Mouse (Mus musculus): ENCODE results near the gene Sertm1.

Sertm1 gene

DNA sequence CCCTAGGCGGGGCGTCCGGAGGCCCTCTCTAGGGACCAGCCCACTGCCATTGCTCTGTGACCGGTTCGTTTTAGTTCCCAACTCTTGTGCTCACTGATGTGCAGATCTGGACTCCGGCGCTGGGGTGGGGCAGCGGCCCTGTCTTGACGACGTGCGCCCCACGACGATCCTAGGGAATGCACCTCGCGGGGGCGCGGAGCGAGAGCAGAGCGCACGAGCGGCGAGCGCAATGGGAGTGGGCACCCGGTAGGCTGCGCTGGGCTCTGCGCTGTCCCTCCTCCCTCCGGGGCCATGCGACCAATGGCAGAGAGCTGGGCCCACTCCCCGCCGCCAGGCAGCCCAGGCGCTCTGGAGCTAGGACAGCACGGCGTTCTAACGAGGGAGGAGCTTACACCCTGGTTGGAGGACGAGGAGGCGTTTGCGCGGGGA is at the start of gene Sertm1:
Sertm1 (minus strand) TSS at position 245 of the 429 bp plus-strand sequence.
- no peak for DNase-seq (ENCODE audit: extremely low spot score, low read depth, low spot score)

DNA sequence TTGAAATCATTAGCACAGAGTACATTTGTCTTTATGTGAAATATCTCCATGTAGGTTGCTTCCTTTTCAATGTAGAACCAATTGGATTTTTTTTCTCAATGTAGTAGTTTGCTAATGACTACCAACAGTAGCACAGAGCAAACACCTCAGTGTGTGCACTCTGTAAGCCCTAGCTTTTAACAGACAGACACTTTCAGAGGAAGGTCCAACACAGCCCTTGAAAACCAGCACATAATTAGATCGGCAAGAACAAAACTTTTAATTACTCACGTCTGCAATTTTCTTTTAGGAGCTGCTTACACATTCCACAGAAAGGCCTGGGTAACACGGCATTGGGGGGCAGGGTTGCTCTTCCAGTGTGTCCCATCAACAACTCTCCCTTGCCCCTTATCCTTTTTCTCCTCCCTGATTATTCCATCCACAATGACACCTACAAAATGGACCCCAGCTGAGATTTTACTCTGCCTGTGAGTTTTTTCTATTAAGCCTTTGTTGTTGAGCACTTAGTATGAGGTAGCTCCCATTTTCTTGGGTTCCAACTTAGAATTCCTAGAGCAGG is 49.3 kb upstream of the Sertm1 start:
- no peak for DNase-seq (ENCODE audit: extremely low spot score, low read depth, low spot score)

DNA sequence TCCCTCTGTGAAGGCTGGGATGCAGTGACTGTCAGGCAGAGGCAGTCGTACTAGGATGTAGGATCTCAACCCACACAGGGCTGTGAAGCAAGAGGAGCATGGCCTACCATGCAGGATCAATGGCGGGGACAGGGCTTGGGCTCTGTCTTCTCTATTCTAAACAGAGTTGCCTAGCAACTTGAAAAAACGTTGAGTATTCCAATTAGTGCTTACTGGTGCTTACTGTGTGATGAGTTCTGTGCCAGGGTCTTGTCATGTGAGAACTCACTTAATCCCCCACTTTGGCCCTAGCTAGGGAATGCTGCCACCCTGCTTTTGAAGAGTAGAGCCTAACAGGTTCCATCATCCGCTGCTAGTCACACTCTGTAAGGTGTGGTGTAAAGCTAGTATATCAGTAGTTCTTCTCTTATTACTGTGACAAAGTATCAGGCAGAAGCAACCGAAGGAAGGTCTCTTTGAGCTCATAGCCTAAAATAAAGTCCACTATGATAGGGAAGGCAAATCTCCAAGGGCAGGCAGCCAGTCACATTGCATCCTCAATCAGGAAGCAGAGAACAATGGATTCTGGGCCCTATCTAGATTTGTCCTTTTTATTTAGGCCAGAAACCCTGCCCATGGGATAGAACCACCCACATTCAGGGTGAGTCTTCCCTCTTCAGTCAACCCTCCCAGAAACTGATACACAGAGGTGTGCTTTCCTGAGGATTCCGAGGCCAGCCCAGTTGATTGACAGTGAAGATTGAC is 27.6 kb upstream of the Sertm1 start:
- no peak for DNase-seq (ENCODE audit: extremely low spot score, low read depth, low spot score)

DNA sequence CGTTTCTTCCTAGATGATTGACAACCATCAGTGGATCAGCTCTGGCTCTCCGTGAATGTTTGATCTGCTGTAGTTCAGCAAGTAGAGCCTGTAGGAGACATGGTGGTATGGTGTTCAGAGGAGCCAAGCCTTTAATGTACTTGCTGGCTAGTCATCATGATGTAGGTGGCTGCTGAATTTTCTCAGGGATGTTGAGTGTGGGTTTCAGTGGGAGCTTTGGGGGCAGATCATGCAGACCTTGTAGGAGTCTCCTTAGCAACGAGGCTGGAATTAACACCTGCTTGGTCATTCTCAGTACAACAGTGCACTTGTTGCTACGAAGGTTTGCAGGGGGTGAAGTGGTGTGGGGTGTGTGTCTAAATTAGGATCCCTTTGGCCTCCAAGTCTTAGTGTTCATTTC is 18.8 kb upstream of the Sertm1 start:
- no peak for DNase-seq (ENCODE audit: extremely low spot score, low read depth, low spot score)

DNA sequence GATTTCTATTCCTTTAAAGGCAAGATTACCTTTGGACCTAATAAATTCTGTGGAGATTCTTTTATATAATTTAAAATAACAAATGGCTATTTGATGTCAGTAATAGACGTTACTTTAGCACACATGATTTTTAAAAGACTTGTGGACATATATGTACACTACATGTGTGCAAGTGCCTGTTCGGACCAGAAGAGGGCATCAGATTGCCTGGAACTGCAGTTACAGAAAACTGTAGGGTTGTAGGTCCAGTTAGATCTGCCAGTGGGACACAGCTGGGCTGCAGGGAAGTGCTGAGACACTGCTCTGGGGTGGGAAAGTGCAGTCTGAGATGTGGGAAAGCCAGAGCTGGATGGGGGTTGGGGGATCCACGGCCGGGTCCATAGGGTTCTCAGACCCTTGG is 16.9 kb upstream of the Sertm1 start:
- DNase-seq (ENCODE audit: extremely low spot score, low read depth, low spot score), result no peak

DNA sequence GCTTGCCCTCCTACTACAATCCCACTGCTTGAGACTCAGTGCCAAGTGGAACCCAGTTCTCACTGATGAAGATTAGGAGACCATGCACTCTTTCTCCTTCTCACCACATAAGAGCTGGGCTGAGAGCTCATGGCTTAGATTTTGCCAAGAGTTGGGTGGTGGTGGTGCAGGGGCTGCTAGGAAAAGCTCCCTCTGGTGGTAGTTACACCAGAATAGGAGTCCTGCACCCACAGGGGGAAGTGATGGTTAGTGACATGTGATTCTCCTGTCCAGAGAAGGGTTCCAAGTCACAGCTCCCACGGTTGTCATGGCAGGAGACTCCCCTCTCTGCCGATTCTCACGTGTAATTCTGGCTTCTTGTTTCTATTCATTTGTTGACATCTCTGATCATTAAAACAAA is 4.7 kb upstream of the Sertm1 start:
- no peak for DNase-seq (ENCODE audit: extremely low spot score, low read depth, low spot score)

DNA sequence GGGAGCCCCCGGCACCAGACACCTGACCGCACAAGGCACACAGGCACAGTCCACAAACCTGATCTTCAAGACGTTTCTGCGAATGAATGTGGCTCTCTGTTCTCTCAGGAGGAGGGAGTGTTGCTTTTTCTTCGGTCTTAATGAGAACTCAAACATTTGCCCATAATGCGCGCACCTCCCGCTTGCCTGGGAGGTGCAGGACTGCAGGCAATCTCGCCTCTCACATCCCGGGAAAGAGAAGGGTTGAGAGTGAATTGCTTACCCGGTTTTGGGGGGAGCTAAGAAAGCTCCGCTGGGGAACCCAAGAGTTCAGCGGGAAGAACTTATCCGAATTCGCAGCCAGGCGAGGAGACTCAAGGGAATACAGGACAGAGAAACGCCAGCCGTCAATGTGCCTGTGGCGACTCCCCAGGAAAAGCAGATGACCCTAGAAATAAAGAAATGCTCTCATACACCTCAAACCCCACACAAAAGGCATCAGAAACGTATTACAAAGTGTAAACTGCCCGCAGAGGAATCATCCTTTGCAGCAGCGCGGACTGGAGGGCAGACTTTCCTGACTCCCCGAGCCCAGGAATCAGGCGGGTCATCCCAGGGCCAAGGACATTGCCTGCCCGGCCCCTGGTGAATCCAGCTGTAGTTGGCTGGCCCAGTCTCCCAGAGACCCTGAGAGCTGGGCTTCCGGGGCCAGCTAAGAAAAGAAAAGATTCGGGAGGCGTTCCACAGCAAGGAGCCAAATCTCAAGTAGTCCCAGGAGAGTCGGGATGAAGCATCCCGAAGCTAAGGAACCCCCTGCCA is 643 bp downstream of the Sertm1 start:
- no peak for DNase-seq (ENCODE audit: extremely low spot score, low read depth, low spot score)

DNA sequence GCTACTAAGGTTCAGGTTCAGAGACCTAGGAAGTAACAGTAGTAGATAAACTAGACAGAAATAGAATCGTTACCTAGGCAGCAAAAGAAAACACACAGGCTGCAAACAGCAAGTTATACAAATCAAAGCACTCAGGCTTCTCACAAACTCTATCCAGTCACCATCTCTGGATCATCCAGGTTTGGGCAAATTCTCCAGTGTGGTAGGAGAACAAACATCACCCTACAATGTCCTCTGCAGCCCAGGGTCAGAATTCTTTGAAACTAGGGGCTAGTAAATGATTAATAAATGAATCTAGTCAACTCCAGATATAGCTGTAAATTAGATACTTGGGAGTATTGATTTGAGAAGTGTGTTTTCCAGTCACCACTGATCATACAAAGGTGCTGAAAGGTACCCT is 6.8 kb downstream of the Sertm1 start:
- no peak for DNase-seq (ENCODE audit: extremely low spot score, low read depth, low spot score)

DNA sequence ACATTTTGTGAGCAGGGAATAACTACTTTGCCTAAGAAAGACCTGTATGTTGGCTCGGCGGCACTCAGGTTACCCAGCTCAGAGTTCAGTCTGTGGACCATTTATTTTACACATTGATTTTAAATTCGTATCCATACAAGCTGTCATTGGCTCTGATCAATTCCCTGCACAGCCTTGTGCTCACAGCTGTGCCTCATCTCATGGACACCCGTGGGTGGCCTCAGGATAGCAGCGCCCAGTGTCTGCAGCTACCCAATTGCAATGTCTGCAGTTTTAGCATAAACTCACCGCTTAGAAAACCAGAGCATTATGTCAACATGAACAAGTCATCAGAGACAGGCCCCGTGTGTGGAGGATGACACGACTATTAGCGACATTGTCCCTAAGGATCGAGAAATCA is 17.7 kb downstream of the Sertm1 start:
- DNase-seq (ENCODE audit: extremely low spot score, low read depth, low spot score), result no peak

DNA sequence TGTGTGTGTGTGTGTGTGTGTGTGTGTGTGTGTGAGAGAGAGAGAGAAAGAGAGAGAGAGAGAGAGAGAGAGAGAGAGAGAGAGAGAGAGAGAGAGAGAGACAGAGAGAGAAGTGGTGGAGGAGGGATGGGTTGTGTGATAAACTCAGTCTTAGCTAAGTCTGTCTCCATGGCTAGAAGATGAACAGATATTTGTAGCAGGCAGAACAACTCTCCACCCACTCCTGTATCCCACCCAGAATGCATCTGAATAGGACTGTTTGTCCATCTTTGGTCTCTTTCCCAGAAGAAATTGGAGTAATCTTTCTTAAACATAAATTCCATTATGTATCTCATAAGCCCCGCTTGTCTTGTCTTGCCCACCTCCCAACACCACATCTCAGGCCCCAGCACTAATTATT is 20.8 kb downstream of the Sertm1 start:
- DNase-seq (ENCODE audit: extremely low spot score, low read depth, low spot score), result no peak

DNA sequence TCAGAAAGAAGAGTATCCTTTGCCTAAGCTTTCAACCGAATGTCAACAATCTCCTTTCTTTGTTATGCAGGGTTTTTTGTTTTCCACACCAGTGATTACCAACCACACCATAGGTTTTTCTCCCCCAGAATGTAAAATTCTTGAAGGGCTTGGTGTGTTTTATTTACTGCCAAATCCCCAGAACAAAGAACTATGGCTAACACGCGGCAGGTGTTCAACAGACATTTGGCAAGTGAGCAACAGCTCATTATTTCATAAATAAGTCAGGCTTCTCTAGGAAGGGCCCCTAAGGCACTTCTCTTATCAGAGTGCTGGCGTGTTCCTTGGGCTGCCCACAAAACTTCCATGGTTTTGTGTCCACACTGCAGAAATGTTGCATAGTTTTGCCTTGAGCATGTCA is 23.5 kb downstream of the Sertm1 start:
- no peak for DNase-seq (ENCODE audit: extremely low spot score, low read depth, low spot score)

DNA sequence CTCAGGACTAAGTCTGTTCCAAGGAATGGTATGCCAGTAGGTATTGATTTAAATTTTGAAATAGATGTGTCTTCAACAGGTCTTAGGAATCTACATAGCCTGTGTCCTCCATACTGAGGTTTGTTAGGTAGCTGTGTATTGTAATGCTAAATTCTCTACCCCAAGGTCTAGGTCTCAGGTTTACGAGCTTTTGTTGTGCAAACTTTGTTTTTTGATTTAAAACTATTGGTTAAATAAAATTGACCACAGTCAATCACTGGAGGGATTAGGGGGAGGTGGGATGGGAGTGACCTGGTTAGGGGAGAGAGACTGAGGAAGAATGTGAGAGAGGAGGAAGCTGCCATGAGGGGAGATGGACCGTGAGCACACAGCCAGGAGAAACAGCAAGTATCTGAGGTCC is 29.2 kb downstream of the Sertm1 start:
- no peak for DNase-seq (ENCODE audit: extremely low spot score, low read depth, low spot score)

Data from hindlimb bud, embryonic 11.5 days (tissue).